Mouse (Mus musculus) lung, embryonic 14.5 days (tissue): ENCODE data around the gene Tmem252. TPM values are rescaled to one million over a fixed set of nuclear protein-coding genes. Genes with fewer than 3 reads are reported as not detected.

Source experiments
- ATAC-seq: fragments of 200-750 bp; cut with Nextera tagmentation; 2 replicates; pipeline ENCODE4 v1.8.0; 2017; ENCODE audit warnings: mild to moderate bottlenecking, moderate TSS enrichment, moderate library complexity; ENCODE audit not compliant: insufficient read depth
- DNase-seq: peaks from one replicate; pipeline ENCODE4 v3.0.0-alpha.2; 2015
- H3K27ac ChIP-seq: fragments of 300-500 bp; sonication (generic); 2 replicates; pipeline ENCODE4 v1.5.1; 2014; ENCODE audit warnings: low read depth, mild to moderate bottlenecking, moderate library complexity
- H3K27me3 ChIP-seq: fragments of 300-500 bp; sonication (generic); 2 replicates; pipeline ENCODE4 v1.6.1; 2014; ENCODE audit warnings: low read length, control low read depth; ENCODE audit not compliant: insufficient read depth
- H3K36me3 ChIP-seq: fragments of 300-500 bp; sonication (generic); 2 replicates; pipeline ENCODE4 v1.6.1; 2014; ENCODE audit warnings: control low read depth; ENCODE audit not compliant: insufficient read depth
- H3K4me1 ChIP-seq: fragments of 300-500 bp; sonication (generic); 2 replicates; pipeline ENCODE4 v1.6.1; 2014; ENCODE audit warnings: antibody characterized with exemption, control low read depth; ENCODE audit not compliant: insufficient read depth
- H3K4me2 ChIP-seq: fragments of 300-500 bp; sonication (generic); 2 replicates; pipeline ENCODE4 v1.6.1; 2014; ENCODE audit warnings: mild to moderate bottlenecking
- H3K4me3 ChIP-seq: fragments of 300-500 bp; sonication (generic); 2 replicates; pipeline ENCODE4 v1.5.1; 2014; ENCODE audit warnings: low read depth, low read length
- H3K9ac ChIP-seq: fragments of 300-500 bp; sonication (generic); 2 replicates; pipeline ENCODE4 v1.6.1; 2014
- H3K9me3 ChIP-seq: fragments of 300-500 bp; sonication (generic); 2 replicates; pipeline ENCODE4 v1.6.1; 2016; ENCODE audit warnings: low read depth, low read length, control low read depth
- CTCF ChIP-seq: IDR thresholded peaks from 2 replicates; pipeline ENCODE4 v1.5.1; 2016; ENCODE audit warnings: antibody characterized with exemption, low read depth
- WGBS: fragments of 180-500 bp; shearing (Covaris S2); extraction: QIAGEN DNeasy Blood & Tissue Kit; methylation state at CpG from one replicate; pipeline ENCODE4 v1.1.7; 2014; 5-methylcytosine and 5-hydroxymethylcytosine counted together
- polyA plus RNA-seq: library from polyadenylated mRNA; unstranded; fragments of >200 nt; fragmentation: Nextera tagmentation; extraction: Ambion mirVana; gene quantifications from 2 replicates; pipeline ENCODE4 v1.2.1, GENCODE M21; 2014

Tmem252 gene
- polyA plus RNA-seq, 1 experiment from 2014 or later = 3.0 TPM

GRCm38 (mm10) chr19:24646162-24646829 lies 27.5 kb upstream of the Tmem252 start:
- Histone ChIP-seq H3K9me3 (no peaks in the 10 kb centered on the region), H3K4me3 (no peak overlapping the region), H3K27me3 (no peaks in the 10 kb centered on the region), H3K4me1 (no peaks in the 10 kb centered on the region), H3K4me2 (no peak overlapping the region), H3K9ac (no peak overlapping the region), H3K36me3 (no peaks in the 10 kb centered on the region), H3K27ac (no peak overlapping the region)
- TF ChIP-seq CTCF = no peak
- DNase-seq = no peak
- no peak for ATAC-seq
- 75% methylated on average over 8 of the region's 8 CpGs for WGBS

- TF ChIP-seq CTCF = no peak
- DNase-seq = no peak
- Histone ChIP-seq H3K4me3 (no peak overlapping the region), H3K4me1 (no peaks in the 10 kb centered on the region), H3K9ac (no peak overlapping the region), H3K4me2 (no peak overlapping the region), H3K9me3 (no peaks in the 10 kb centered on the region), H3K27me3 (no peaks in the 10 kb centered on the region), H3K27ac (no peak overlapping the region), H3K36me3 (no peaks in the 10 kb centered on the region)
- 70% methylated on average over 8 of the region's 8 CpGs for WGBS
- no peak for ATAC-seq
Observed at GRCm38 (mm10) chr19:24648016-24648415, 25.8 kb upstream of the Tmem252 start.

GRCm38 (mm10) chr19:24650428-24650827 lies 23.4 kb upstream of the Tmem252 start:
- Histone ChIP-seq H3K9me3 (no peaks in the 10 kb centered on the region), H3K4me3 (no peak overlapping the region), H3K36me3 (no peaks in the 10 kb centered on the region), H3K27me3 (no peaks in the 10 kb centered on the region), H3K4me1 (peaks cover 9% of the 10 kb centered on the region; the same call in 1 of the 2 replicates), H3K4me2 (no peak overlapping the region), H3K27ac (no peak overlapping the region), H3K9ac (no peak overlapping the region)
- 74% methylated on average over 8 of the region's 8 CpGs for WGBS
- DNase-seq (no peak), ATAC-seq (no peak)
- no peak for TF ChIP-seq CTCF

GRCm38 (mm10) chr19:24651595-24651994 lies 22.2 kb upstream of the Tmem252 start:
- H3K9ac ChIP-seq = no peak overlapping the region

GRCm38 (mm10) chr19:24652342-24653019 lies 21.3 kb upstream of the Tmem252 start:
- H3K4me2 ChIP-seq = no peak overlapping the region
- H3K27me3 ChIP-seq = no peaks in the 10 kb centered on the region
- no peaks in the 10 kb centered on the region for H3K9me3 ChIP-seq
- H3K27ac ChIP-seq = no peak overlapping the region
- DNase-seq (no peak), ATAC-seq (no peak)
- no peak for TF ChIP-seq CTCF
- no peak overlapping the region for H3K9ac ChIP-seq
- peaks cover 9% of the 10 kb centered on the region; the same call in 1 of the 2 replicates for H3K4me1 ChIP-seq
- no peaks in the 10 kb centered on the region for H3K36me3 ChIP-seq
- 30% methylated on average over 6 of the region's 6 CpGs for WGBS
- H3K4me3 ChIP-seq = no peak overlapping the region

More at GRCm38 (mm10) chr19:24651595-24651994, 22.2 kb upstream of the Tmem252 start:
- WGBS = 57% methylated on average over 2 of the region's 2 CpGs
- Histone ChIP-seq H3K27me3 (no peaks in the 10 kb centered on the region), H3K9me3 (no peaks in the 10 kb centered on the region), H3K4me2 (no peak overlapping the region), H3K27ac (no peak overlapping the region), H3K36me3 (no peaks in the 10 kb centered on the region), H3K4me3 (no peak overlapping the region), H3K4me1 (peaks cover 9% of the 10 kb centered on the region; the same call in 1 of the 2 replicates)
- no peak for TF ChIP-seq CTCF
- ATAC-seq (no peak), DNase-seq (no peak)

- 0 out of 2 replicates have a peak, but pooled peaks have one; percentile 11 for TF ChIP-seq CTCF
- ATAC-seq = no peak
- Histone ChIP-seq H3K4me1 (peaks cover 9% of the 10 kb centered on the region; the same call in 1 of the 2 replicates), H3K4me2 (no peak overlapping the region), H3K27me3 (no peaks in the 10 kb centered on the region), H3K9ac (no peak overlapping the region), H3K9me3 (no peaks in the 10 kb centered on the region), H3K27ac (no peak overlapping the region), H3K36me3 (no peaks in the 10 kb centered on the region), H3K4me3 (no peak overlapping the region)
- 34% methylated on average over 9 of the region's 9 CpGs for WGBS
- no peak for DNase-seq
Observed at GRCm38 (mm10) chr19:24653230-24653799, 20.5 kb upstream of the Tmem252 start.

GRCm38 (mm10) chr19:24656981-24657380 lies 16.8 kb upstream of the Tmem252 start:
- 51% methylated on average over 3 of the region's 3 CpGs for WGBS
- no peak overlapping the region for H3K4me3 ChIP-seq
- ATAC-seq (no peak), DNase-seq (no peak)
- no peaks in the 10 kb centered on the region for H3K27me3 ChIP-seq
- no peak overlapping the region for H3K27ac ChIP-seq
- no peaks in the 10 kb centered on the region for H3K36me3 ChIP-seq
- no peak for TF ChIP-seq CTCF
- H3K4me1 ChIP-seq = peaks cover 9% of the 10 kb centered on the region; the same call in 1 of the 2 replicates
- no peak overlapping the region for H3K9ac ChIP-seq
- H3K4me2 ChIP-seq = no peak overlapping the region
- H3K9me3 ChIP-seq = no peaks in the 10 kb centered on the region
